ENCODE assay signal across 18 mouse cellular contexts in genomic region chr7:128133596-128133995, GRCm38 (mm10). TPM values are rescaled to one million over a fixed set of nuclear protein-coding genes. Genes with fewer than 3 reads are reported as not detected.
DNase-seq lines count a peak whose midpoint lies in the region; ATAC-seq and TF ChIP-seq lines count a peak whose summit lies in the region.
"Had no signal": no experiment of that assay in that cellular context is flagged by ENCODE, and none has a peak within 500 bp of the region (broad histone marks: within the 10 kb centered on the region; RNA-seq: fewer than 3 reads in every experiment).

No protein-coding gene starts in this region.

- H3K27ac ChIP-seq in midbrain, postnatal 0 days (ENCODE audit: low read depth, low read length): no peak overlapping the region
- H3K27ac ChIP-seq: embryonic facial prominence, embryonic 10.5 days; hindbrain, embryonic 14.5 days; left cerebral cortex, adult 2 months; limb, embryonic 13.5 days; neural tube, embryonic 15.5 days had no signal

- peak; percentile 25 for DNase-seq in CD4-positive, CD25-positive, alpha-beta regulatory T cell, adult 2 months (ENCODE audit: low read depth, low spot score)
- DNase-seq in spleen, postnatal 36 days (ENCODE audit: low spot score in 2 of 2): peak; percentile 55 to 66
- DNase-seq in spleen, postnatal 4 days (ENCODE audit: low spot score in 2 of 2): no peak
- DNase-seq in skeletal muscle tissue, adult 2 months (ENCODE audit: low read depth, low spot score): peak; percentile 18
- no peak for DNase-seq in midbrain, postnatal 0 days (ENCODE audit: low spot score)
- DNase-seq in cerebellum, postnatal 14 days: no peak
- DNase-seq: cerebellum, adult 9-10 months; kidney, adult 9 months had no signal

- no peaks in the 10 kb centered on the region for H3K9me3 ChIP-seq in midbrain, postnatal 0 days (ENCODE audit: low read length)
- H3K9me3 ChIP-seq: embryonic facial prominence, embryonic 10.5 days; limb, embryonic 13.5 days; neural tube, embryonic 15.5 days had no signal

- H3K4me3 ChIP-seq in midbrain, postnatal 0 days (ENCODE audit: low read depth, low read length): no peak overlapping the region
- H3K4me3 ChIP-seq: embryonic facial prominence, embryonic 10.5 days; left cerebral cortex, adult 2 months; limb, embryonic 13.5 days; neural tube, embryonic 15.5 days had no signal

- no peaks in the 10 kb centered on the region for H3K27me3 ChIP-seq in midbrain, postnatal 0 days (ENCODE audit: insufficient read depth, low read length)
- H3K27me3 ChIP-seq: limb, embryonic 13.5 days; neural tube, embryonic 15.5 days had no signal

- H3K4me1 ChIP-seq in midbrain, postnatal 0 days (ENCODE audit: insufficient read depth, low read length): no peaks in the 10 kb centered on the region
- H3K4me1 ChIP-seq: embryonic facial prominence, embryonic 10.5 days; limb, embryonic 13.5 days; neural tube, embryonic 15.5 days had no signal

- no peaks in the 10 kb centered on the region for H3K36me3 ChIP-seq in midbrain, postnatal 0 days (ENCODE audit: insufficient read depth, low read length)
- H3K36me3 ChIP-seq: embryonic facial prominence, embryonic 10.5 days; limb, embryonic 13.5 days; neural tube, embryonic 15.5 days had no signal

- TF ChIP-seq CTCF in midbrain, postnatal 0 days (IDR thresholded peaks at IDR 0.05): no peak

- H3K4me2 ChIP-seq in midbrain, postnatal 0 days (ENCODE audit: low read depth, low read length, poor library complexity, severe bottlenecking): no peak overlapping the region
- H3K4me2 ChIP-seq: hindbrain, embryonic 14.5 days; limb, embryonic 13.5 days; neural tube, embryonic 15.5 days had no signal

- 87% methylated on average over 2 of the region's 2 CpGs for WGBS in midbrain, postnatal 0 days

- no peak for ATAC-seq in CD4-positive, CD25-positive, alpha-beta regulatory T cell, adult 4 months
- peak; percentile 88 for ATAC-seq in granulocyte monocyte progenitor cell, adult 5-6 weeks (replicated peaks; ENCODE audit: poor library complexity, severe bottlenecking)
- ATAC-seq in midbrain, postnatal 0 days (ENCODE audit: low FRiP score): no peak
- ATAC-seq: midbrain, embryonic 16.5 days had no signal

- no peak overlapping the region for H3K9ac ChIP-seq in midbrain, postnatal 0 days (replicated peaks; ENCODE audit: low read length, poor library complexity, severe bottlenecking)
- H3K9ac ChIP-seq: hindbrain, embryonic 14.5 days; limb, embryonic 13.5 days; neural tube, embryonic 15.5 days had no signal

RNA-seq across cellular contexts. Expression of gene Itgax, which starts 4.2 kb away (rescaled TPM):
- not detected for polyA plus RNA-seq in CD4-positive, CD25-positive, alpha-beta regulatory T cell, adult 4 months (2017; shearing (Covaris generic))
- 0.54 and 2.4 TPM in 2 replicates for total RNA-seq in granulocyte monocyte progenitor cell, adult 5-6 weeks (2014; fragmentation: Nextera tagmentation)
- total RNA-seq in granulocyte monocyte progenitor cell, adult 5-6 weeks (2017): 1.9 and 2.4 TPM in 2 replicates
- 0.28 TPM in 1 of 2 replicates, not detected in the other for total RNA-seq in midbrain, postnatal 0 days (2014; rRNA removed)
- 0.05 TPM in 1 of 2 replicates, not detected in the other for polyA plus RNA-seq in midbrain, postnatal 0 days (2015; fragmentation: Nextera tagmentation; extraction: Ambion mirVana)
- polyA plus RNA-seq: embryonic facial prominence, embryonic 10.5 days; hindbrain, embryonic 14.5 days; limb, embryonic 13.5 days; stomach, embryonic 14.5 days had no signal

RNA-seq across cellular contexts. Expression of gene Itgad, which starts 20.6 kb away (rescaled TPM):
- under 1 TPM in 1 of 2 experiments, not detected in 1; 0.15 TPM for polyA plus RNA-seq in CD4-positive, CD25-positive, alpha-beta regulatory T cell, adult 4 months (2017; shearing (Covaris generic))
- 0.47 TPM in 1 of 2 replicates, not detected in the other for total RNA-seq in granulocyte monocyte progenitor cell, adult 5-6 weeks (2014; fragmentation: Nextera tagmentation)
- 0.21 TPM in 1 of 2 replicates, not detected in the other for total RNA-seq in granulocyte monocyte progenitor cell, adult 5-6 weeks (2017)
- total RNA-seq in midbrain, postnatal 0 days (2014; rRNA removed): 0.05 TPM in 1 of 2 replicates, not detected in the other
- polyA plus RNA-seq in midbrain, postnatal 0 days (2015; fragmentation: Nextera tagmentation; extraction: Ambion mirVana): 0.21 TPM in 1 of 2 replicates, not detected in the other
- total RNA-seq: left cerebral cortex, adult 2 months had no signal
- polyA plus RNA-seq: brain, embryonic 14.5 days; embryonic facial prominence, embryonic 10.5 days; hindbrain, embryonic 14.5 days; limb, embryonic 13.5 days; midbrain, embryonic 16.5 days; stomach, embryonic 14.5 days had no signal

Comparison
In these comparisons a context has a peak if more than half of its experiments do, and no peak if none do; other contexts are left out.
1. DNase-seq: peak in CD4-positive, CD25-positive, alpha-beta regulatory T cell, adult 2 months (single experiment), spleen, postnatal 36 days (2 of 2) and skeletal muscle tissue, adult 2 months (single experiment); none in spleen, postnatal 4 days (0 of 2), midbrain, postnatal 0 days (single experiment) and cerebellum, postnatal 14 days (0 of 2).